Mouse (Mus musculus) thymus, adult 2 months (tissue): ENCODE measurements around the gene Osbpl8.

Source experiments
- CTCF ChIP-seq: fragments of 200-500 bp; IDR thresholded peaks from 2 replicates; pipeline ENCODE4 v1.5.1; 2012; ENCODE audit warnings: mild to moderate bottlenecking, control low read depth, low read length, moderate library complexity, borderline replicate concordance; ENCODE audit not compliant: control insufficient read depth, poor library complexity, insufficient read depth; ENCODE audit errors: extremely low read depth
- POLR2A ChIP-seq: fragments of 200-500 bp; IDR thresholded peaks from 2 replicates; pipeline ENCODE4 v1.6.1; 2012; ENCODE audit warnings: mild to moderate bottlenecking, low read length, control low read depth, moderate library complexity; ENCODE audit not compliant: control insufficient read depth, poor library complexity, insufficient read depth; ENCODE audit errors: extremely low read depth

DNA sequence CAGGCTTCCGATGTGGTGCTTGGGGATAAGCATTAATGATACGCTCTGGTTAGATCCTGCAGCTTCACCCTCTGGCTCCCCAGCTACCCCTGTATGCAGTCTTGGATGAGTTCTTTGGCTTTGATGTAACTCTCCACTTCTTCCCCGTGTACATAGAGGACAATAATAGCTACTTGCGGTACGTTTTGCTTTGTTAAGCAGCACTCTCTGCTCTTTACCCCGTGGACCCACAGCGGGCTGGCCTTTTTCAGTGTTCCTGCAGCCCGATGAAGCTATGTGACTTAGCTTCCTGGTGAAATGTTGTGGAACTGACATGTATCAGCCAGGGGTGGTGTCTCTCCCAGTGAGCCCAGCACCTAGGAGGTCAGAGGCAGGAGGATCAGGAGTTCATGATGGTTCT lies 30.6 kb upstream of the Osbpl8 start:
- no peak for TF ChIP-seq POLR2A
- TF ChIP-seq CTCF = no peak
